Mouse (Mus musculus) heart, adult 2 months (tissue): ENCODE measurements at regions not wholly inside any gene's neighbourhood (a gene's known extent, or its start where the extent isn't known, plus 50 kb on each side); places are given as distances from the start of the nearest gene placed in this dataset.

Source experiments
- DNase-seq, 2 experiments: peaks; one replicate each; pipeline ENCODE4 v3.0.0; 2021
- H3K27ac ChIP-seq: fragments of 200-600 bp; 2 replicates; pipeline ENCODE4 v1.8.1; 2022
- H3K27me3 ChIP-seq: fragments of 200-500 bp; 2 replicates; pipeline ENCODE4 v1.6.1; 2012; ENCODE audit warnings: mild to moderate bottlenecking, low read length, inconsistent platforms, mixed read lengths; ENCODE audit not compliant: control insufficient read depth, insufficient read depth
- H3K36me3 ChIP-seq: fragments of 200-500 bp; 2 replicates; pipeline ENCODE4 v1.6.1; 2012; ENCODE audit warnings: low read length, inconsistent platforms; ENCODE audit not compliant: control insufficient read depth, insufficient read depth
- H3K4me1 ChIP-seq: fragments of 200-500 bp; 2 replicates; pipeline ENCODE4 v1.6.1; 2011; ENCODE audit warnings: low read length; ENCODE audit not compliant: control insufficient read depth, insufficient read depth
- H3K4me3 ChIP-seq: fragments of 200-600 bp; 2 replicates; pipeline ENCODE4 v1.8.1; 2022
- H3K79me2 ChIP-seq: fragments of 200-500 bp; replicated peaks from 2 replicates; pipeline ENCODE4 v1.6.1; 2012; ENCODE audit warnings: mild to moderate bottlenecking, inconsistent platforms, low read length, moderate library complexity, mixed read lengths; ENCODE audit not compliant: control insufficient read depth, insufficient read depth
- H3K9ac ChIP-seq: fragments of 200-500 bp; 2 replicates; pipeline ENCODE4 v1.6.1; 2012; ENCODE audit warnings: low read depth, mild to moderate bottlenecking, control low read depth, inconsistent platforms, low read length, mixed read lengths
- CTCF ChIP-seq: fragments of 200-600 bp; IDR thresholded peaks from 2 replicates; pipeline ENCODE4 v1.8.1; 2022; ENCODE audit warnings: antibody characterized with exemption, mild to moderate bottlenecking, moderate library complexity
- EP300 ChIP-seq: fragments of 200-500 bp; IDR thresholded peaks from 2 replicates; pipeline ENCODE4 v1.6.1; 2011; ENCODE audit warnings: low read depth, low read length, control low read depth; ENCODE audit not compliant: insufficient read depth
- POLR2A ChIP-seq: fragments of 200-500 bp; IDR thresholded peaks from 2 replicates; pipeline ENCODE4 v1.6.1; 2011; ENCODE audit warnings: mild to moderate bottlenecking, low read depth, low read length, control low read depth; ENCODE audit not compliant: insufficient read depth
- WGBS: fragments of 180-500 bp; shearing (Covaris S2); methylation state at CpG from one replicate; pipeline ENCODE4 v1.1.7; 2018; 5-methylcytosine and 5-hydroxymethylcytosine counted together
- intact Hi-C: fragments of 180-260 bp; cut with DNase I; formaldehyde crosslinking; loops from one replicate; pipeline ENCODE4 v1.15.1; 2025

DNA sequence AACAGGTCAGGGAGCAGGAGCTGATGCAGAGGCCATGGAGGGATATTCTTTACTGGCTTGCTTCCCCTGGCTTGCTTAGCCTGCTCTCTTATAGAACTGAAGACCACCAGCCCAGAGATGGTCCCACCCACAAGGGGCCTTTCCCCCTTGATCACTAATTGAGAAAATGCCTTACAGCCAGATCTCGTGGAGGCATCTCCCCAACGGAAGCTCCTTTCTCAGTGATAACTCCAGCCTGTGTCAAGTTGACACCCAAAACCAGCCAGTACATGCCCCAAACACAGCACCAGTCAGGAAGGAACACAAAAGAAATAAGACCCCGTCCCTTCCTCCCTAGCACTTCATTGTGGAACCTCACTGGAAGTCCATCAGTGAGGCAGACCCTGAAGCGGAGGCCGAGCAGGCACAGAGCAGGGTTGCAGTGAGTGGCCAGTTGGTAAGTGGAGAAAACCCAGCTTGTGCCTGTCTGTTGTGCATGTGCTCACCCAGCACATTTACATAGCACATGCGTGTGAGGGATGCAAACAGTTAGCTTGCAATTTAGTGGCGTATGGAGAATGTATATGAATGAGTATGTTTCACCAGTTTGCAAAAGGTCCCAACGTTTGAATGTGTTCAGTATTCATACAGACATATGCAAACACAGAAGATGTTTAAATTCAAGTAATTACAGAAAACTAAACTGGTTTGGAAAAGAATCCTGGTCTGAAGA lies 114.5 kb upstream of the Tspan2 start:
- intact Hi-C loops = no loop called here
- DNase-seq = no peak
- no peaks in the 10 kb centered on the region for H3K36me3 ChIP-seq
- H3K9ac ChIP-seq = no peak overlapping the region
- H3K4me3 ChIP-seq = no peak overlapping the region
- no peaks in the 10 kb centered on the region for H3K4me1 ChIP-seq
- TF ChIP-seq EP300 = no peak
- 72% methylated on average over 8 of the region's 8 CpGs for WGBS
- H3K27ac ChIP-seq = no peak overlapping the region
- H3K79me2 ChIP-seq = no peaks in the 10 kb centered on the region
- no peaks in the 10 kb centered on the region for H3K27me3 ChIP-seq

DNA sequence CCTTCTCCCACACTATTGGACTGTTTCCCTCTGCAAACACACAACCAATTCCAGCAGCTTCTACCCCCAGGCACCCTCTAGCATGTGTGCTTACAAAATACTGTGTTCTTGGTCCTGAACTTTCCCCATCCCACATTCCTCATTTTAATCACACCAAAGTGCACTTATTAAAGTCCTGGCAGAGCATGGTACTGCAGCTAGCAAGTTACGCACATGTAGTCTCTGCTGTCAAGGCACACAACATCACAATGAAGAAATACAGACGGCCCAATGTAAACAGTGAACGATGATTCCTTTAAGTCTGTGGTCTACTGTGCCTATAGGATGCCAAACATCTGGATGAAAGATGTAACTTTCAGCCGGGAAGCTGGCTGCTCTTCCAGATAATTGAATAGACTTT lies 98.3 kb upstream of the Tspan2 start:
- Histone ChIP-seq H3K27ac (no peak overlapping the region), H3K27me3 (no peaks in the 10 kb centered on the region), H3K9ac (no peak overlapping the region), H3K4me3 (no peak overlapping the region), H3K36me3 (no peaks in the 10 kb centered on the region), H3K4me1 (no peaks in the 10 kb centered on the region), H3K79me2 (no peaks in the 10 kb centered on the region)
- DNase-seq = no peak
- WGBS = 74% methylated on average over 4 of the region's 4 CpGs
- TF ChIP-seq POLR2A = no peak
- TF ChIP-seq CTCF = no peak
- TF ChIP-seq EP300 = no peak
- intact Hi-C loops = no loop called here

DNA sequence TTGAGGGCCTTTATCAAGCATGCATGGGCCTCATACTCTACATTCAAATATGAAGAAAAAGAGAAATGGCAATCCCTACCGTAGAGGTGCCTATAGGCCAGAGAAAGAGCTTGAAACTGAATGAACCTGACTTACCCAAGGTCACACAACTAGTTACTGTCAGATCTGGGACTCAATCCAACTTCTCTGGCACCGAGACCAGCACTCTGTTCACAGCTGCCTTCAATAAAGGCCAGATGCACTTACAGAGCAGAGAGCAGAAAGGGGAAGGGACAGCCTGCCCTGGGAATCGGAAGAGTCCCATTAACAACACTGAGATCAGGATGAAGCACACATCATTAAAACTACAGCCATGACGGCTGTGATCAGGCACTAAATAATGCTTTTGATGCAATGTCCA lies 97.7 kb upstream of the Tspan2 start:
- no peaks in the 10 kb centered on the region for H3K4me1 ChIP-seq
- intact Hi-C loops = no loop called here
- H3K27ac ChIP-seq = no peak overlapping the region
- DNase-seq = peak in 1 of 2 experiments; percentile 11
- no peaks in the 10 kb centered on the region for H3K36me3 ChIP-seq
- no peaks in the 10 kb centered on the region for H3K79me2 ChIP-seq
- H3K9ac ChIP-seq = no peak overlapping the region
- H3K27me3 ChIP-seq = no peaks in the 10 kb centered on the region
- TF ChIP-seq CTCF = no peak
- no peak for TF ChIP-seq POLR2A
- no peak for TF ChIP-seq EP300
- H3K4me3 ChIP-seq = no peak overlapping the region
- 60% methylated on average over 4 of the region's 4 CpGs for WGBS

DNA sequence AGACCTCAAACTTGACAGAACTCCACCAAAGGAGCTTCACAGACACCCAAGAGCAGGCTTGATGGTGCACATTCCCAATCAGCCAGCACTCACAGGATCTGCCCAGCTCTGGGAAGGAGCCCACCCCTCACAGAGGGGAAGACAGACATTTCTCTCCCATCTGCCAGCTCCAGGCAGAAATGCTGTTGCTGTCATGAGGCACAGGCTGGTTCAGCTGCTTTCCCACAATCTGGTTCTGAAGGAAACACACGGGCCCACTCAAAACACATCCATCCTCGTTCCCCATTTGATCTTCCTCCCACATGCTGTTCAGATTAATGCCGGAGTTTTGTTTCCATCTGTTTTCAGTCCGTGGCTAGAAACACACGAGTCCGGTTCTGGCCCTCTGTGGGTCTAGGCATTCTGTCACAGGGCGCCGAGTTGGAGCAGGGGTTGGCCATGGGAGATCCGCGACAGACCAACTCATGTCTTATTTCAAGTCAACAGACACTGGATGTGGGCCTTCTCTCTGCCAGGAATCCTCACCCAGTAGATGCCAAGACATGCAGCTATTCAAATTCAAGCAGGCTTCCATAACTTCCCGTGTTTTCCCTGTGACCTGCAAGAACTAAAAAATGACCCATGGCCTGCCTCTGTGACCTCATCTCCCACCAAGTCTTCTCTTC lies 89.9 kb upstream of the Tspan2 start:
- Histone ChIP-seq H3K27ac (no peak overlapping the region), H3K4me1 (no peaks in the 10 kb centered on the region), H3K4me3 (no peak overlapping the region), H3K27me3 (no peaks in the 10 kb centered on the region), H3K9ac (no peak overlapping the region), H3K79me2 (no peaks in the 10 kb centered on the region), H3K36me3 (no peaks in the 10 kb centered on the region)
- no peak for DNase-seq
- intact Hi-C loops = no loop called here
- TF ChIP-seq POLR2A (no peak), CTCF (no peak), EP300 (no peak)
- WGBS = 81% methylated on average over 11 of the region's 11 CpGs

DNA sequence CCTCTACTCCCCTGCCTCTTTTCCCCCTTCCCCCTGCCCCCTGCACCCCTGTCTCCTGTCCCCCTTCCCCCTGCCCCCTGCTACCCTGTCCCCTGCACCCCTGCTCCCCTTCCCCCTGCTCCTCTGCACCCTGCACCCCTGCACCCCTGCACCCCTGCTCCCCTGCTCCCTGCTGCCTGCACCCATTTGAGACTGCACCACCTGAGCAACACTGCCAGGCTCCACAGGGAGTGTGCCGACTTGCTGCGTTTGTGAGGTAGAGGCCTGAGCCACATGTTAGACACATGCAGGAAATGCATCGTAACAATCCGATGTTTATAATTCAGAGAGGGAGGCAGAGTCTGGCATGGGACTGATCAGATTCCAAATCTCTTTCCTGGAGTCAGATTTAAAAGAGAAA lies 85.9 kb upstream of the Tspan2 start:
- 63% methylated on average over 4 of the region's 4 CpGs for WGBS
- intact Hi-C loops = no loop called here
- no peak overlapping the region for H3K9ac ChIP-seq
- H3K27me3 ChIP-seq = no peaks in the 10 kb centered on the region
- H3K36me3 ChIP-seq = no peaks in the 10 kb centered on the region
- no peaks in the 10 kb centered on the region for H3K4me1 ChIP-seq
- no peak overlapping the region for H3K27ac ChIP-seq
- TF ChIP-seq CTCF (no peak), EP300 (no peak), POLR2A (no peak)
- no peak for DNase-seq
- H3K4me3 ChIP-seq = no peak overlapping the region
- H3K79me2 ChIP-seq = no peaks in the 10 kb centered on the region

DNA sequence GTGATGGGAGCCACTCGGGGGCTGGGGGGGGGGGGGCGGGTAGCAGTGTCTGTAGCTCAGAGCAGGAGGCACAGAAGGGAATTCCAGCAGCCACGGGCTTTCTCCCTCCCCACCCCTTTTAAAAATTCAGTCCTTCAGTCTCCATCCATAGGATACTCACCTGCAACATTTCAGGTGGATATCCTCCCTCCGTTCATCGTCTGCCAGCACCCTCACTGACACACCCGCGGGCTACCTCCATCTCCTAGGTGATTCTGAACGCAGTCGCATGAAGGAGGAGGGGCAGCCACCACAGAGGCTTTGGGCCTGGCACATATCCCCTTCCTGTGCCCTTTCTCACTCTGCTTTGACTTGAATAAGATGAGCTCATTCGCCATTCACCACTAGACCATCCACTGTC lies 79.4 kb upstream of the Tspan2 start:
- TF ChIP-seq POLR2A (no peak), CTCF (no peak), EP300 (no peak)
- H3K4me3 ChIP-seq = no peak overlapping the region
- no peaks in the 10 kb centered on the region for H3K36me3 ChIP-seq
- no peaks in the 10 kb centered on the region for H3K27me3 ChIP-seq
- 90% methylated on average over 10 of the region's 10 CpGs for WGBS
- 0 out of 2 replicates have a peak, but pooled peaks cover 3% of the 10 kb centered on the region for H3K4me1 ChIP-seq
- intact Hi-C loops = no loop called here
- H3K27ac ChIP-seq = no peak overlapping the region
- H3K79me2 ChIP-seq = no peaks in the 10 kb centered on the region
- no peak for DNase-seq
- no peak overlapping the region for H3K9ac ChIP-seq
